Mouse (Mus musculus) gastrocnemius, adult 18-20 months (tissue): Measurements from ENCODE around the gene Rpl31. TPM values are rescaled to one million over a fixed set of nuclear protein-coding genes. Genes with fewer than 3 reads are reported as not detected.

Experiments used
- DNase-seq: peaks from one replicate; pipeline ENCODE4 v3.0.0; 2021; ENCODE audit warnings: low spot score
- long read RNA-seq, 2 experiments: library from polyadenylated mRNA; stranded (forward); transcript quantifications; one replicate each; pipeline ENCODE4 v2.0.0; 2021
- total RNA-seq, 2 experiments: library from RNA; stranded (reverse); gene quantifications; 2 replicates each; pipeline ENCODE4 v1.2.3; 2021

The Rpl31 gene
- 100 to 1,000 TPM; 594 to 605 TPM for total RNA-seq
- long read RNA-seq, experiment 1, transcript Rpl31-203 (4 exons, 630 nt), result minor isoform, 14 of 57 reads
- long read RNA-seq, experiment 1, transcript Rpl31-201 (5 exons, 1,049 nt), result major isoform, 25 of 57 reads
- long read RNA-seq, experiment 1, transcript Rpl31-202 (5 exons, 487 nt), result minor isoform, 14 of 57 reads
- long read RNA-seq, experiment 1, partial matches to known transcripts, result 0 of 57 reads
- long read RNA-seq, experiment 1, other reads (novel, unspliced or antisense), result 0 of 57 reads
- long read RNA-seq, experiment 2, transcript Rpl31-203 (4 exons, 630 nt), result minor isoform, 10 of 48 reads
- long read RNA-seq, experiment 2, transcript Rpl31-202 (5 exons, 487 nt), result minor isoform, 12 of 48 reads
- long read RNA-seq, experiment 2, transcript Rpl31-201 (5 exons, 1,049 nt), result major isoform, 20 of 48 reads
- long read RNA-seq, experiment 2, partial matches to known transcripts, result 0 of 48 reads
- long read RNA-seq, experiment 2, other reads (novel, unspliced or antisense), result 2 of 48 reads

- DNase-seq, result peak; percentile 99
Measured at GRCm38 (mm10) chr1:39367601-39368266, at the start of gene Rpl31. Rpl31 (plus strand) TSS chr1:39367842.

- peak; percentile 61 for DNase-seq
Measured at GRCm38 (mm10) chr1:39317935-39318334, 49.7 kb upstream of the Rpl31 start.

GRCm38 (mm10) chr1:39318870-39319269 is 48.8 kb upstream of the Rpl31 start:
- DNase-seq, result no peak

GRCm38 (mm10) chr1:39321954-39322353 is 45.7 kb upstream of the Rpl31 start:
- peak; percentile 35 for DNase-seq

GRCm38 (mm10) chr1:39325228-39325627 is 42.4 kb upstream of the Rpl31 start:
- no peak for DNase-seq

GRCm38 (mm10) chr1:39327546-39327945 is 40.1 kb upstream of the Rpl31 start:
- no peak for DNase-seq

- DNase-seq, result no peak
Measured at GRCm38 (mm10) chr1:39330857-39331594, 36.6 kb upstream of the Rpl31 start.

- DNase-seq, result no peak
Measured at GRCm38 (mm10) chr1:39332456-39332855, 35.2 kb upstream of the Rpl31 start.

- no peak for DNase-seq
Measured at GRCm38 (mm10) chr1:39335561-39336196, 32.0 kb upstream of the Rpl31 start.

- no peak for DNase-seq
Measured at GRCm38 (mm10) chr1:39336788-39337187, 30.9 kb upstream of the Rpl31 start.

- no peak for DNase-seq
Measured at GRCm38 (mm10) chr1:39338831-39339230, 28.8 kb upstream of the Rpl31 start.

- no peak for DNase-seq
Measured at GRCm38 (mm10) chr1:39339455-39339854, 28.2 kb upstream of the Rpl31 start.

GRCm38 (mm10) chr1:39340156-39340555 is 27.5 kb upstream of the Rpl31 start:
- no peak for DNase-seq

GRCm38 (mm10) chr1:39340647-39341046 is 27.0 kb upstream of the Rpl31 start:
- peak; percentile 62 for DNase-seq

- DNase-seq, result no peak
Measured at GRCm38 (mm10) chr1:39341807-39342206, 25.8 kb upstream of the Rpl31 start.

- no peak for DNase-seq
Measured at GRCm38 (mm10) chr1:39343242-39343641, 24.4 kb upstream of the Rpl31 start.

GRCm38 (mm10) chr1:39344981-39345600 is 22.6 kb upstream of the Rpl31 start:
- DNase-seq, result no peak

- peak; percentile 66 for DNase-seq
Measured at GRCm38 (mm10) chr1:39349001-39349400, 18.6 kb upstream of the Rpl31 start.

- DNase-seq, result no peak
Measured at GRCm38 (mm10) chr1:39349427-39349826, 18.2 kb upstream of the Rpl31 start.

GRCm38 (mm10) chr1:39361754-39362514 is 5.7 kb upstream of the Rpl31 start:
- DNase-seq, result no peak
